Mouse (Mus musculus) urinary bladder, postnatal 14 days (tissue): Measurements from ENCODE around the gene Slc7a7.
"Not testable (repeated sequence)": the region's sequence is repeated elsewhere in the genome, so short reads cannot be mapped to it uniquely, and the experiment has no call there.

Experiments
- DNase-seq: peaks from one replicate; pipeline ENCODE4 v3.0.0; 2021; ENCODE audit warnings: low spot score

Gene Slc7a7

GRCm38 (mm10) chr14:54375916-54376315 lies 41.7 kb downstream of the Slc7a7 start:
- DNase-seq, result no peak

GRCm38 (mm10) chr14:54372923-54373322 lies 44.7 kb downstream of the Slc7a7 start:
- DNase-seq, result no peak

- no peak for DNase-seq
Measured at GRCm38 (mm10) chr14:54371460-54371859, 46.1 kb downstream of the Slc7a7 start.

- DNase-seq, result no peak
Measured at GRCm38 (mm10) chr14:54370595-54370994, 47.0 kb downstream of the Slc7a7 start.

GRCm38 (mm10) chr14:54369372-54369771 lies 48.2 kb downstream of the Slc7a7 start:
- DNase-seq, result no peak

GRCm38 (mm10) chr14:54367429-54368060 lies 50.0 kb downstream of the Slc7a7 start:
- DNase-seq, result no peak

- no peak for DNase-seq
Measured at GRCm38 (mm10) chr14:54366581-54366980, 51.0 kb downstream of the Slc7a7 start.

GRCm38 (mm10) chr14:54365026-54365645 lies 52.4 kb downstream of the Slc7a7 start:
- DNase-seq, result peak; percentile 70

GRCm38 (mm10) chr14:54363156-54363555 lies 54.4 kb downstream of the Slc7a7 start:
- no peak for DNase-seq

GRCm38 (mm10) chr14:54360577-54361340 lies 56.8 kb downstream of the Slc7a7 start, which contains the start of gene Oxa1l:
Oxa1l (plus strand) TSS chr14:54360834.
- peak; percentile 96 for DNase-seq

GRCm38 (mm10) chr14:54354406-54354805 lies 63.2 kb downstream of the Slc7a7 start:
- no peak for DNase-seq

- no peak for DNase-seq
Measured at GRCm38 (mm10) chr14:54352314-54352713, 65.3 kb downstream of the Slc7a7 start.

- DNase-seq, result not testable (repeated sequence)
Measured at GRCm38 (mm10) chr14:54350773-54351541, 66.6 kb downstream of the Slc7a7 start.

GRCm38 (mm10) chr14:54341807-54342206 lies 75.8 kb downstream of the Slc7a7 start:
- DNase-seq, result not testable (repeated sequence)

GRCm38 (mm10) chr14:54340836-54341235 lies 76.7 kb downstream of the Slc7a7 start:
- no peak for DNase-seq

- no peak for DNase-seq
Measured at GRCm38 (mm10) chr14:54333452-54334189, 84.0 kb downstream of the Slc7a7 start.

- DNase-seq, result no peak
Measured at GRCm38 (mm10) chr14:54332176-54333074, 85.2 kb downstream of the Slc7a7 start.

GRCm38 (mm10) chr14:54331178-54331577 lies 86.4 kb downstream of the Slc7a7 start:
- DNase-seq, result no peak

- no peak for DNase-seq
Measured at GRCm38 (mm10) chr14:54329201-54329600, 88.4 kb downstream of the Slc7a7 start.

GRCm38 (mm10) chr14:54328548-54328947 lies 89.0 kb downstream of the Slc7a7 start:
- no peak for DNase-seq
